Mouse (Mus musculus) cerebellum, adult 8-10 months (tissue): ENCODE measurements around the gene Rnf34.

ENCODE experiments used
- DNase-seq: peaks from one replicate; pipeline ENCODE4 v3.0.0; 2022

Rnf34 gene

GRCm38 (mm10) chr5:122900558-122901171 is 50.8 kb downstream of the Rnf34 start:
- no peak for DNase-seq

DNA sequence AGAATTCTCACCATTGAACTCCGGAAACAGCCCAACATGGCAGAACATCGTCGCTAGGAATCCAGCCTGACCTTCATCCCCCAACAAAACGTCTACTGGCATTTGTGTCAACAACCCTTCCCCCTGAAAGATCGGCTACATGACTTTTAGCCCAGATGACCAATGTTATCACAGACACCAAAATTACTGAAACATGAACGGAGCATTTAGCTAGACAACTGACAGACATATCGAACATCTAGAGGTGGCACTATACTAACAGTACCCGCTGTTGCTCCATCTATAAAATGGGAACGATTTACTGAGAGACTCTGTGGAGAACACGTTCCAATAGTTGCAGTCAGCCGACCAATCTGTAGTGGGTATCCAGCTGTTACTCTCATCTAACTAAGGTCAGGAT is 51.3 kb downstream of the Rnf34 start:
- no peak for DNase-seq

DNA sequence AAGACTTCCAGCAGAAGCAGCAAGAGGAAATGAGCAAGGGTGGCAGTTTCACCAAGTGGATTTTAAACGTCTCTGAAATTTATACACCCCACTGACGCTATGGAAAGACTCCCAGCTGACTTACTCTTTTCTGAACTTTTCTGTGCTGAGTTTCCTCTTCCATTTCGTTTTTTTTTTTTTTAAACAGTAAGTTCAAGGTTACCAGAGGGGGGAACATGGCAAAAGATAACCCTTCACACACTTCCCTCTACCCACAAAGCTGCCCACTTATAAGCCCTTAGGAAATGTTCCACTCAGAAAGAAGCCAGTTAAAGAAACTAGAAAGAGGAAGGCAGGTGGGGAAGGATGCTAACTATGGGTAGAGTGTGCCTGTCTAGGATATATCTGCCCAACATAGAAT is 51.8 kb downstream of the Rnf34 start:
- no peak for DNase-seq

DNA sequence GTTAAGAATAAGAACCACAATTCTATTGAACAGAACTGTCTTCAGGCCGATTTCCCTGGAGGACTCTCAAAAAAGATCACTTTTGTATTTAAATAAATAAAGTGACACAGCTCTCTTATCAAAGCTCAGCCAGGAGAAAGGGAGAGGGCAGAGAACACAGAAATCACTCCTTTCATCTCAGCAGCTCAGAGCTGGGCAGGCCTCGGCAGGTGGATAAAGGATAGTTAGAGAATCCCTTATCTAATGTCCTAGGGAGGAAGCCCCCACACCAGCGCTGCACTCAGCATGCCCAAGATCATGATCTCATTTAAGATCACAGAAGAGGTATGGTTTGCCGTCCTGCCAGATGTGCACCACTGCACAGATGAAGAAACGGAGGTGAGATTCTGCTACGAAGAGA is 52.4 kb downstream of the Rnf34 start:
- no peak for DNase-seq

DNA sequence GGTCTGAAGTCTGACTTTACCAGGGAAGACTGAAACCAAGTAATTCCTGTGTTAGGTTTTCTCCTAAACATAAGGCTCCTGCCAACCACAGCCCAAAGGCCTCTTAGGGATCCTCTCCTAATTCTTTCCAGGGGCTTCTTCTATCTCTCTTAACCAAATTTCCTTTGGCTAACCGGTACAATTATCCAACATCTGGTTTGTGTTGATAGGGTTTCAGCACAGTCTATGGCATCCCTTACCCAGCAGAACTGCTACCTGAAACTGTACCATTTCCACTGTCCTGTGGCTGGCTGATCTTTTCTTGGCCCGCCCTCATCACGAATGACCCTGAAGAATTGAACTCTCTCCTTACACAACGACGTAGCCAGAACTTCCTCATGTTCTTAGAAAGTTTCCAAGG is 53.3 kb downstream of the Rnf34 start:
- no peak for DNase-seq

DNA sequence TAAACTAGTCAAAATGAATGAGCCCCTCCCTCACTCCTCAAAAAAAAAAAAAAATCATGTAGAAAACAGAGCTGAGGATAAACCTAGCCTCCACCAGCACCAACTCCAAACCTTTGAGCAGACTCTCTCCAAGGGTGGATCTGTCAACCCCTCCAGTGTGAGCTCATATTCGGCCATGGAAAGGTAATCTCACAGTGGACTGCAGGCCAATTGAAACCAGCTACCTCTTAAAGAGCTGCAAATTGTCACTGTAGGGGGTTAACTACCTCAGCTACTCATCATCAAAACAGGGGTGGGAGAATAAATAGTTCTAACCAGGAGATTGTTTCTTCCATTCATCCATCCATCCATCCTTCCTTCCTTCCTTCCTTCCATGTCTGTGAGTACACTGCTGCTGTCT is 57.3 kb downstream of the Rnf34 start:
- DNase-seq = no peak

DNA sequence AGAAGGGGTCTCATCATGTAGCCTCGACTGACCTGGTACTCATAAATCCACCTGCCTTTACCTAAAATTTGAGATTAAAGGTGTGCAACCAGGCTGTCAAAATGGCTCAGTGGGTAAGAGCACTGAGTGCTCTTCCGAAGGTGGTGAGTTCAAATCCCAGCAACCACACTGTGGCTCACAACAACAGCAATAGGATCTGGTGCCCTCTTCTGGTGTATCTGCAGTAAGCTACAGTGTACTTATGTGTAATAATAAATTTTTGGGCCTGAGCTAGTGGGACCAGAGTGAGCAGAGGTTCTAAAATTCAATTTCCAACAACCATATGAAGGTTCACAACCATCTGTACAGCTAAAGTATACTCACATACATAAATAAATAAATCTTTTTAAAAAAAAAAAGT is 58.2 kb downstream of the Rnf34 start:
- DNase-seq = no peak

- peak; percentile 41 for DNase-seq
Observed at GRCm38 (mm10) chr5:122909481-122909880, 59.6 kb downstream of the Rnf34 start.

DNA sequence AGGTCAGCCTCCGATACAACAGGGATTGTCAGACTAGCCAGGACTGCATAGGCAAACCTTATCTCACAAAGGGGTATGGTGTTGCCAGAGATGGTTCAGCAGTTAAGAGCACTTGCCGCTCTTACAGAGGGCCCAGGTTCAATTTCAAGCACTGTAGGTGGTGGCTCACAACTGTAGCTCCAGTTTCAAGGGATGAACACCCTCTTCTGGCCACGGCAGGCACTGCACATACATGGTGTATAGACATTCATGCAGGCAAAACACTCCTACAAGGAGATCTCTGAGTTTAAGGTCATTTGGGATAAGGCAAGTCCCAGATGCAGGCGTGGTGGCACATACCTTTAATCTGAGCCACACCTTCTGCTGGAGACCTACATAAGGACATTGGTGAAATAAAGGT is 63.0 kb downstream of the Rnf34 start:
- no peak for DNase-seq

- DNase-seq = no peak
Observed at GRCm38 (mm10) chr5:122916147-122916546, 66.3 kb downstream of the Rnf34 start.

- no peak for DNase-seq
Observed at GRCm38 (mm10) chr5:122917982-122918711, 68.3 kb downstream of the Rnf34 start.

GRCm38 (mm10) chr5:122920557-122920956 is 70.7 kb downstream of the Rnf34 start:
- no peak for DNase-seq
